Mouse (Mus musculus) stomach, postnatal 0 days (tissue): ENCODE measurements around the gene Bahcc1. TPM values are rescaled to one million over a fixed set of nuclear protein-coding genes. Genes with fewer than 3 reads are reported as not detected.

Experiments
- ATAC-seq: fragments of 200-750 bp; cut with Nextera tagmentation; 2 replicates; pipeline ENCODE4 v1.8.0; 2017; ENCODE audit not compliant: low FRiP score, low TSS enrichment
- DNase-seq: peaks from one replicate; pipeline ENCODE4 v3.0.0-alpha.2; 2016; ENCODE audit warnings: low spot score
- H3K27ac ChIP-seq: fragments of 300-500 bp; sonication (generic); replicated peaks from 2 replicates; pipeline ENCODE4 v1.5.1; 2014; ENCODE audit warnings: mild to moderate bottlenecking, control low read depth
- H3K27me3 ChIP-seq: fragments of 300-500 bp; sonication (generic); 2 replicates; pipeline ENCODE4 v1.6.1; 2014; ENCODE audit warnings: low read length; ENCODE audit not compliant: control insufficient read depth, insufficient read depth
- H3K36me3 ChIP-seq: fragments of 300-500 bp; sonication (generic); 2 replicates; pipeline ENCODE4 v1.6.1; 2014; ENCODE audit warnings: low read length, mixed read lengths; ENCODE audit not compliant: control insufficient read depth, insufficient read depth
- H3K4me1 ChIP-seq: fragments of 300-500 bp; sonication (generic); replicated peaks from 2 replicates; pipeline ENCODE4 v1.6.1; 2014; ENCODE audit warnings: antibody characterized with exemption; ENCODE audit not compliant: control insufficient read depth, insufficient read depth
- H3K4me2 ChIP-seq: fragments of 300-500 bp; sonication (generic); replicated peaks from 2 replicates; pipeline ENCODE4 v1.6.1; 2014; ENCODE audit warnings: low read depth, mild to moderate bottlenecking, control low read depth, moderate library complexity
- H3K4me3 ChIP-seq: fragments of 300-500 bp; sonication (generic); 2 replicates; pipeline ENCODE4 v1.5.1; 2014; ENCODE audit warnings: low read depth, low read length, control low read depth
- H3K9ac ChIP-seq: fragments of 300-500 bp; sonication (generic); 2 replicates; pipeline ENCODE4 v1.6.1; 2014; ENCODE audit warnings: mild to moderate bottlenecking, low read length, control low read depth, mixed read lengths
- H3K9me3 ChIP-seq: fragments of 300-500 bp; sonication (generic); 2 replicates; pipeline ENCODE4 v1.6.1; 2016; ENCODE audit warnings: low read length; ENCODE audit not compliant: control insufficient read depth
- CTCF ChIP-seq: IDR thresholded peaks from 2 replicates; pipeline ENCODE4 v1.5.1; 2016; ENCODE audit warnings: antibody characterized with exemption, low read depth, mild to moderate bottlenecking, moderate library complexity
- EP300 ChIP-seq: optimal IDR thresholded peaks from 2 replicates; pipeline ENCODE3; 2016; ENCODE audit warnings: antibody characterized with exemption
- WGBS: fragments of 180-500 bp; shearing (Covaris S2); extraction: QIAGEN DNeasy Blood & Tissue Kit; methylation state at CpG from one replicate; pipeline ENCODE4 v1.1.7; 2014; 5-methylcytosine and 5-hydroxymethylcytosine counted together
- polyA plus RNA-seq: library from polyadenylated mRNA; unstranded; fragments of >200 nt; fragmentation: Nextera tagmentation; extraction: Ambion mirVana; gene quantifications from 2 replicates; pipeline ENCODE4 v1.2.1, GENCODE M21; 2015

Bahcc1 gene
- polyA plus RNA-seq, 1 experiment from 2014 or later: 2.7 TPM

DNA sequence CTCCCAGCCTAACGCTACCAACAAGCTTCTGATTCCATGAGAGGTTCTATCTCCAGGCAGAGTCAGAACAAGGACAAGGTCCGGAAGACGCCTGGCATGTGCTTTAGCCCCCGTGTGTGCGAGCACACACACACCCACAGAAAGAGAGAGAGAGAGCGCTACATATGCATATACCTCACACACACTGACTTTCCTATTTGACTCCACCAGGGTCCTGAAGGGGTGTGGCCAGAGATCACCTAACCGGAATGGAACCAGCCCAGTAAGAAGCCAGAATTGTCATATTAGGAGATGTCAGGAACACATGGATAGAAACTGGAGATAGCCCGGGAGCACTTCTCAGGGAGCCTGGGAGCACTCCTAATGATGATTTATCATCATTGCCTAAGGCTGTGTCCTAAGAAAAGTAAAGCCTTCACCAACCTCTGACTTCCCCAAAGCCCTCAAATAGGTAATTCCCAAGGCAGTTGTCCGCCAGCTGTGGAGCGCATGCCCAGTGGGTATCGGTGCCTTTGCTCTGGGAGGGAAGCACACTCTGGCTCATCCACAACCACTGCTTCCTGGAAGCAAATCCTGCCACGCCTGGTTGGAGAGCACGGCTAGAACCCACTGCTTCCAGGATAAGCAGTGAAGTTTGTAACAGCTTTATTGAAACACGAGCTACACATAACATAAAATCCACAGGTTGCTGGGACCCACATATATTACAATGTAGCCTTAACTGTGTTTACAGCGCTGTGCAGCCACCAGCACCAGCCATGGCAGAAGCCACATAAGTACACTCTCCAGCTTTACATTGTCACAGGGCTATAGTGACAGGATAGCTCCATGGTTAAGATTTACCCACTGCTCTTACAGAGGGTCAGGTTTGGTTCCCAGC lies 75.9 kb downstream of the Bahcc1 start:
- TF ChIP-seq EP300 (no peak), CTCF (no peak)
- Histone ChIP-seq H3K4me2 (0 out of 2 replicates have a peak overlapping the region, but pooled peaks have one; percentile 8), H3K9me3 (no peaks in the 10 kb centered on the region), H3K4me3 (no peak overlapping the region), H3K27ac (no peak overlapping the region), H3K9ac (no peak overlapping the region), H3K36me3 (no peaks in the 10 kb centered on the region), H3K4me1 (peaks cover 9% of the 10 kb centered on the region), H3K27me3 (no peaks in the 10 kb centered on the region)
- 41% methylated on average over 15 of the region's 15 CpGs for WGBS
- ATAC-seq (no peak), DNase-seq (peak; percentile 15)

DNA sequence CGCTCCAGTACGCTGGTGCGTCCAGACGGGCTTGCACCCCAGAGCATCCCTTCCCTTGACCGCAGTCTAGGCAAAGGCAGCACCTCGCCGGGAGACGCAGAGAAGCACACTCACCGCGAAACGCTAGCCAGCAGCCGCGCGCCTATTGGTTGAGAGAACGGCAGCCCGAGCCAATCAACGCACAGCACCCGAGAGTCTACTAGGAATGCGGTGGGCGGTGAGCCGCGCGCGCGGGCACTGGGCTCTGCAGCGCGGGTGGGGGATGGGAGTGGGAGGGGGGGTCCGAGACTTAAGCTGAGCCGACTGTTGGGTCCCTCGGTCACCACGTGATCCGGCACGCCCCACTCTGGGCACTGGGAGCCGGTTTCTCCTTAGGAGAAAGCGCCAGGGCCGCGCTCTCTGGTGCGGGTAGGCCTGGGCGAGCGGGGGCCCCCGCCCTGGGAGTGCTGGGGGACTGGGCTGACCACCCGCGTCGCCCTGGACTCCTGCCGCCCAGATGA lies 78.1 kb downstream of the Bahcc1 start:
- Histone ChIP-seq H3K36me3 (no peaks in the 10 kb centered on the region), H3K27me3 (no peaks in the 10 kb centered on the region), H3K27ac (peak overlapping the region; percentile 82), H3K9ac (peak overlapping the region; percentile 72), H3K4me1 (peaks cover 3% of the 10 kb centered on the region; the same call in 1 of the 2 replicates), H3K4me2 (peak overlapping the region; percentile 72), H3K4me3 (peak overlapping the region; percentile 39), H3K9me3 (no peaks in the 10 kb centered on the region)
- no peak for TF ChIP-seq EP300
- no peak for TF ChIP-seq CTCF
- peak; percentile 94 for DNase-seq
- 6% methylated on average over 44 of the region's 45 CpGs for WGBS
- ATAC-seq: peak; percentile 83

DNA sequence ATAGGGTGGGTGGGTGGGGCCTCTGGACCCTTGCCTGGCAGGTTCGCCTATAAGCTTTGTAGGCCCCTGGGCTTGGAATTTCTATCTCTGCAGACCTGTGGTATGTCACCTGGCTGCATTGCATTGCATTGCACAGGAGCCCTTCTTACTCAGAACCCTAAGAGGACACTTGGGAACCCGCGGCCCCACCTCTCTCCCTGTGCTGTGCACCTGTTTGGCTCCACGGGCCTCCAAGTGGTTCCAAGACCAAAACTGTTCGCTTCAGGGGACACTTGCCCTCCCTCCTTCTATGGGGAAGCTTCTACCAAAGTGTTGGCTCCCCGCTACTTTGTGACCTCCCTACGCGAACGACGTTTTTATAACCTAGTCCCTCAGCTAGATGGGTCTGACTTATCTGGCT lies 78.8 kb downstream of the Bahcc1 start:
- WGBS: 51% methylated on average over 10 of the region's 10 CpGs
- TF ChIP-seq EP300 (no peak), CTCF (no peak)
- H3K36me3 ChIP-seq: no peaks in the 10 kb centered on the region
- peak overlapping the region; percentile 82 for H3K27ac ChIP-seq
- H3K9ac ChIP-seq: peak overlapping the region; percentile 72
- peak overlapping the region; percentile 39 for H3K4me3 ChIP-seq
- peaks cover 2% of the 10 kb centered on the region for H3K4me1 ChIP-seq
- H3K4me2 ChIP-seq: peak overlapping the region; percentile 72
- no peaks in the 10 kb centered on the region for H3K27me3 ChIP-seq
- DNase-seq (peak; percentile 42), ATAC-seq (no peak)
- no peaks in the 10 kb centered on the region for H3K9me3 ChIP-seq

DNA sequence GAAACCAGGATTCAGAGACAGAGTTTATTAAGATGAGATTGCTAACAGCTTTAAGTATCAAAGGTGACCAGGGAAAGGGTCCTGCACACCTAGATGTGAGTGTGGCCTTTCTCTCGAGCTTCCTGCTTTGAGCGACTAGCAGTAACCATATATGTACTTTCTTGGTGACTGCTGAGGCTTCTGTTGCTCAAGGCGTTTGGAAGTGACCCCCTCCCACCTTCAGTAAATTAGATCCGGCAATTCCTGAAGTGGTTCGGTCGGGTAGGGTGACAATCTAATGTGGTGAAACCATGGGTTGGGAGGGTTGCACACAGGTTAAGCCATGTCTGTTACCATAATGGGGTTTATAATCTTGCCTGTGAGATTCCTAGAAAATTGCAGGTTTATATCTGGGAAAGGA lies 79.3 kb downstream of the Bahcc1 start:
- Histone ChIP-seq H3K4me1 (peaks cover 2% of the 10 kb centered on the region), H3K4me2 (no peak overlapping the region), H3K9ac (no peak overlapping the region), H3K27ac (no peak overlapping the region), H3K4me3 (no peak overlapping the region), H3K9me3 (no peaks in the 10 kb centered on the region), H3K27me3 (no peaks in the 10 kb centered on the region), H3K36me3 (no peaks in the 10 kb centered on the region)
- no peak for TF ChIP-seq EP300
- TF ChIP-seq CTCF: no peak
- 70% methylated on average over 6 of the region's 6 CpGs for WGBS
- ATAC-seq (no peak), DNase-seq (peak; percentile 12)

DNA sequence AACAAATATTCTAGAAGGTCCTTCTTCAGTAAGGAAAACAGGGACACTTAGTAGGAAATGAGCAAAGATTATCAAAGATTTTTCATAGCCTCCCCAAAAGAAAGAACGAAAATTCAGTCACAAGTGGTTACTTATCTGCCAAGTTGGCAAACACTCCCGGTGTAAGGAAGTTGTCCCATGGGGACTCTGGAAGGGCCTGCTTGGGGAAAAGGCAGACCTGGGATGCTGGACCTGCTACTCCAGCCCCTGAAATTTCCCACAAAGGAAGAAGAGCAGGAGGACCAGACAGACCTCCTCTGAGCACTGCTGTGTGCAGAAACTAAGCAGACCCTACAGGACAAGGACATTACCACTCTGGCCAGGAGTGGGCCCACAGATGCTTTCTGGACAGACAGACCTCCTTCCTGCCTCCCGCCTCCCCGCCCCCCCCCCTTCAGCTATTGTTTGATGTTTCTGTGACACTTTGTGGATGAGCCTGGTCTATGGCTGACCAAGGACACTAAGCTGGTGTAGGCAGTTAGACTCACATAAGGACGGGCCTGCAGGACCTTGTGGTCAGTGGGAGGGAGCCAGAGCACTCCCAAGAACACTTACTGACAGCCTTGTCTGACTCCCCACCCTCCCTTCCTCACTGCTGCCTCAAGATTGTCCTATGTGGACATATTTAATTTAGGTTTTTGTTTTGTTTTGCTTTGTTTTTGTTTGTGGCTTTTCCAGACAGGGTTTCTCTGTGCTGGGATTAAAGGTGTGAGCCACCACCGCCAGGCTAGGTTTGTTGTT lies 81.3 kb downstream of the Bahcc1 start:
- Histone ChIP-seq H3K4me2 (no peak overlapping the region), H3K9ac (no peak overlapping the region), H3K27ac (no peak overlapping the region), H3K4me3 (no peak overlapping the region), H3K9me3 (no peaks in the 10 kb centered on the region), H3K4me1 (peaks cover 2% of the 10 kb centered on the region), H3K27me3 (no peaks in the 10 kb centered on the region), H3K36me3 (no peaks in the 10 kb centered on the region)
- peak; percentile 15 for DNase-seq
- TF ChIP-seq CTCF: no peak
- TF ChIP-seq EP300: no peak
- 39% methylated on average over 6 of the region's 6 CpGs for whole genome bisulfite sequencing
- ATAC-seq: no peak
